Mouse (Mus musculus) small intestine, adult 2 months (tissue): ENCODE measurements around the gene Adk.

ENCODE experiments used
- CTCF ChIP-seq: fragments of 200-500 bp; IDR thresholded peaks from 2 replicates; pipeline ENCODE4 v1.5.1; 2012; ENCODE audit warnings: low read depth, mild to moderate bottlenecking, control low read depth, inconsistent platforms, low read length, moderate library complexity, mixed read lengths; ENCODE audit not compliant: insufficient replicate concordance, insufficient read length; ENCODE audit errors: extremely low read depth
- POLR2A ChIP-seq: fragments of 200-500 bp; IDR thresholded peaks from 2 replicates; pipeline ENCODE4 v1.6.1; 2012; ENCODE audit warnings: low read depth, mild to moderate bottlenecking, control low read depth, inconsistent platforms, low read length, moderate library complexity

DNA sequence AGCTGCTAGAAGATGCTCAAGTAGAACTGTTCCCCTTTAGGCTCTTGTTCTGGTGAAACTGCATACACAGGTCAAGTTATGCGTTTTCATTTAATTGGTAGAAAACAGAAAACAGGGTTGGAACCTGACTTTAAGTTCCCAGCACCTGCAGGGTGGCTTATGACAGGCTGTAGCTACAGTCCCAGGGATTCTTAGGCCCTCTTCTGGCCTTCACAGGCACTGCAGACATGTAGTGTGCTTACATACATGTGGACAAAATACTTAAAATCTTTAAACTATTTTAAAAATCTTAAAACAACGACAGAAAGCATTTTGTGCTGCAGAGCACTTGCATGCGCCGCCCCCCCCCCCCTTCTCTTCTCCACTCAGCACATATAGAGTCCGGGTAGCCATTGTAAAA, 17.2 kb downstream of the Adk start:
- TF ChIP-seq CTCF (no peak), POLR2A (no peak)
